Mouse (Mus musculus) liver, postnatal 0 days (tissue): ENCODE results near the gene Ttc27. TPM values are rescaled to one million over a fixed set of nuclear protein-coding genes. Genes with fewer than 3 reads are reported as not detected.

Experiments used
- ATAC-seq: fragments of 200-750 bp; cut with Nextera tagmentation; 2 replicates; pipeline ENCODE4 v1.8.0; 2017; ENCODE audit warnings: mild to moderate bottlenecking, moderate library complexity
- DNase-seq: peaks from one replicate; pipeline ENCODE4 v3.0.0-alpha.2; 2016
- H3K27ac ChIP-seq: fragments of 300-500 bp; sonication (generic); 2 replicates; pipeline ENCODE4 v1.5.1; 2014; ENCODE audit warnings: antibody characterized with exemption, moderate library complexity, mild to moderate bottlenecking, low read depth
- H3K27me3 ChIP-seq: fragments of 300-500 bp; sonication (generic); 2 replicates; pipeline ENCODE4 v1.6.1; 2014; ENCODE audit warnings: low read length, control low read depth, mixed read lengths; ENCODE audit not compliant: insufficient read depth
- H3K36me3 ChIP-seq: fragments of 300-500 bp; sonication (generic); replicated peaks from 2 replicates; pipeline ENCODE4 v1.6.1; 2014; ENCODE audit warnings: mild to moderate bottlenecking, control low read depth, low read length, moderate library complexity, mixed read lengths; ENCODE audit not compliant: insufficient read depth
- H3K4me1 ChIP-seq: fragments of 300-500 bp; sonication (generic); 2 replicates; pipeline ENCODE4 v1.6.1; 2014; ENCODE audit warnings: antibody characterized with exemption, mild to moderate bottlenecking, control low read depth; ENCODE audit not compliant: insufficient read depth
- H3K4me2 ChIP-seq: fragments of 300-500 bp; sonication (generic); 2 replicates; pipeline ENCODE4 v1.6.1; 2014; ENCODE audit warnings: low read depth, mild to moderate bottlenecking, low read length, moderate library complexity, mixed read lengths
- H3K4me3 ChIP-seq: fragments of 300-500 bp; sonication (generic); 2 replicates; pipeline ENCODE4 v1.5.1; 2014; ENCODE audit warnings: low read depth, low read length
- H3K9ac ChIP-seq: fragments of 300-500 bp; sonication (generic); replicated peaks from 2 replicates; pipeline ENCODE4 v1.6.1; 2014; ENCODE audit warnings: mild to moderate bottlenecking, moderate library complexity
- H3K9me3 ChIP-seq: fragments of 300-500 bp; sonication (generic); 2 replicates; pipeline ENCODE4 v1.6.1; 2016; ENCODE audit warnings: mild to moderate bottlenecking, control low read depth, low read length, mixed read lengths
- CTCF ChIP-seq: sonication (generic); IDR thresholded peaks from 2 replicates; pipeline ENCODE4 v1.5.1; 2016; ENCODE audit warnings: antibody characterized with exemption, low read depth
- EP300 ChIP-seq: IDR thresholded peaks from 2 replicates; pipeline ENCODE4 v1.6.1; 2016; ENCODE audit warnings: antibody characterized with exemption, low read depth, mild to moderate bottlenecking
- WGBS: fragments of 180-500 bp; shearing (Covaris S2); extraction: QIAGEN DNeasy Blood & Tissue Kit; methylation state at CpG from one replicate; pipeline ENCODE4 v1.1.7; 2014; ENCODE audit not compliant: insufficient replicate concordance; 5-methylcytosine and 5-hydroxymethylcytosine counted together
- polyA plus RNA-seq: library from polyadenylated mRNA; unstranded; fragments of >200 nt; fragmentation: Nextera tagmentation; extraction: Ambion mirVana; gene quantifications from 2 replicates; pipeline ENCODE4 v1.2.1, GENCODE M21; 2015

Ttc27 gene
- polyA plus RNA-seq, 1 experiment from 2014 or later: 6.0 TPM

DNA sequence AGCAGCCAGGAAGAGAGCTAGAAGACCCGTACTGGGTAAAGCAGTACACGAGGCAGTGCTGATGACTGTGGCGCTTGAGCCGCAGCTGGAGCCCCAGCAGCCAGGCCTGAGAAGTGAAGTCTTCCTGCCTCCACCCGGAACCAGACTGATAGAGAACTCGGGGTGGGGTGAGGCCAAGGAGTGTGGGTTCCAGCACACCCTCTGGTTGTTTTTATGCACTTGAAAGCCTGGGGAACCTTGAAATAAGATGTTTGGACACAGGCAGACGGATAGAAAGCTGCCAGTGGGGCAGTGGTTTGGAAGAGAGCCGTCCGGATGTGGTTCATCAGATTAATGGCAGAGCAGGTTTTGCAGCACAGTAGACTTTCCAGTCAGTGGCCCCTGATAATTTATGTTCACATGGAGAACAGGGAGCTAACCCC is 51.9 kb downstream of the Ttc27 start:
- no peaks in the 10 kb centered on the region for H3K27me3 ChIP-seq
- H3K9me3 ChIP-seq: no peaks in the 10 kb centered on the region
- H3K36me3 ChIP-seq: no peaks in the 10 kb centered on the region
- H3K4me2 ChIP-seq: no peak overlapping the region
- ATAC-seq (no peak), DNase-seq (no peak)
- no peaks in the 10 kb centered on the region for H3K4me1 ChIP-seq
- 67% methylated on average over 9 of the region's 9 CpGs for WGBS
- no peak for TF ChIP-seq CTCF
- TF ChIP-seq EP300: no peak
- H3K27ac ChIP-seq: no peak overlapping the region
- no peak overlapping the region for H3K4me3 ChIP-seq
- H3K9ac ChIP-seq: no peak overlapping the region

DNA sequence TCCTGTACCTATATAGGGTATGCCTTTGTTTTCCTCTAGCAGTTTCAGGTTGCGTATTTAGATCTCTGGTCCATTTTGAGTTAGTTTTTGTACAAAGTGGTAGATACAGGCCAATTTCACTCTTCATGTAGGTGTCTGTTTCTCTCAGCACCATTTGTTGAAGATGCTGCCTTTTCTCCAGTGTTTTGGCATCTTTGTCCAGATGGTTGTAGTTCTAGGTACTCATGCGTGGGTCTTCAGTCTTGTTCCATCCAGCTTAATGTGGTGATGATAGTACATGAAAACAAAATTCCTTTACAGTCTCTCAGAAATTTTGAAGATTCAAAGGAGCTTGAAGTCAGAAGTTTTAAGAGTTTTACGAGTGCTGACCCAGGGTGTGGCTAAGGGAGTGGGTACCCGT is 54.8 kb downstream of the Ttc27 start:
- no peak for TF ChIP-seq EP300
- TF ChIP-seq CTCF: no peak
- WGBS: 84% methylated on average over 4 of the region's 4 CpGs
- no peak overlapping the region for H3K27ac ChIP-seq
- H3K4me2 ChIP-seq: no peak overlapping the region
- DNase-seq: no peak
- no peak for ATAC-seq
- no peaks in the 10 kb centered on the region for H3K27me3 ChIP-seq
- H3K36me3 ChIP-seq: no peaks in the 10 kb centered on the region
- H3K9ac ChIP-seq: no peak overlapping the region
- no peak overlapping the region for H3K4me3 ChIP-seq
- H3K9me3 ChIP-seq: no peaks in the 10 kb centered on the region
- no peaks in the 10 kb centered on the region for H3K4me1 ChIP-seq

DNA sequence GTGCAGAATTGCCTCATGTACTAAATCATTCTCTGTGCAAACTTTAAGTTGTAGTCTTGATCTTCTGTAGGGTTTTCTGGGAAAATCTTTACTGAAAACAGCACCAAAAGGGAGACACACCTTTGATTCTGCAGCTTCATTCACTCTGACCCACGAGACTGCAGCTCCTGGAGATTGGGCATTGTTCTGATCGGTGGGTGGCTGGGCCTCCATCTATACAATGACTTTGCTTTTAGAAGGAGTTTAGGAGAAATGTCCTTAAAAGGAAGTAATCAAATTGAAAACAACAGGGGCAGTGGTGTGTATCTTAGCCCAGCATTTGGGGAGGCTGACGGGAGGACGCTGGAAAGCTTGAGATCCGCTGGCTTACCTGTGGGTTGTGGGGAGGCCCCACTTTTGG is 56.0 kb downstream of the Ttc27 start:
- no peak for ATAC-seq
- TF ChIP-seq CTCF: no peak
- TF ChIP-seq EP300: no peak
- no peak for DNase-seq
- WGBS: 85% methylated on average over 5 of the region's 5 CpGs
- Histone ChIP-seq H3K4me1 (no peaks in the 10 kb centered on the region), H3K4me2 (no peak overlapping the region), H3K9me3 (no peaks in the 10 kb centered on the region), H3K4me3 (no peak overlapping the region), H3K27ac (no peak overlapping the region), H3K27me3 (no peaks in the 10 kb centered on the region), H3K9ac (no peak overlapping the region), H3K36me3 (no peaks in the 10 kb centered on the region)

DNA sequence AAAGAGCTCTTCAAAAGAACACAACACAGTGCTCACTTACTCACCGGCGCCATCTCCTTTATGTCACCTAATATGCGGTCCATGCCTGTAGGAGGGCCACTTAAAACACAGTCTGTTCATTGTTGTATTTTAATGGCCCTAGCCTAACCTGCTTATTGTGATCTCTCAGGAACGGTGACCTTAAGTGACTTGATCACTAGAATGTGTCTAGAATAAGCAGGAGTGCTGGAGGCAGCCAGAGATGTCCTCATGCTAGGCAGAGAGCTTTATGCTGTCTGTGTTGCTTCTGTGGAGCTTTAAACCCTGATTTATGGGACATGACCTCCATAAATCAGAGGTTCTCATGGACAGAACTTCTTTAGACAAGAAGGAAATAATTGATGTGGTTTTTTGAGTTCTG is 62.6 kb downstream of the Ttc27 start:
- Histone ChIP-seq H3K9me3 (no peaks in the 10 kb centered on the region), H3K27me3 (no peaks in the 10 kb centered on the region), H3K9ac (no peak overlapping the region), H3K27ac (no peak overlapping the region), H3K4me2 (no peak overlapping the region), H3K4me1 (no peaks in the 10 kb centered on the region), H3K4me3 (no peak overlapping the region), H3K36me3 (no peaks in the 10 kb centered on the region)
- ATAC-seq (no peak), DNase-seq (no peak)
- 87% methylated on average over 4 of the region's 4 CpGs for WGBS
- no peak for TF ChIP-seq CTCF
- TF ChIP-seq EP300: no peak

DNA sequence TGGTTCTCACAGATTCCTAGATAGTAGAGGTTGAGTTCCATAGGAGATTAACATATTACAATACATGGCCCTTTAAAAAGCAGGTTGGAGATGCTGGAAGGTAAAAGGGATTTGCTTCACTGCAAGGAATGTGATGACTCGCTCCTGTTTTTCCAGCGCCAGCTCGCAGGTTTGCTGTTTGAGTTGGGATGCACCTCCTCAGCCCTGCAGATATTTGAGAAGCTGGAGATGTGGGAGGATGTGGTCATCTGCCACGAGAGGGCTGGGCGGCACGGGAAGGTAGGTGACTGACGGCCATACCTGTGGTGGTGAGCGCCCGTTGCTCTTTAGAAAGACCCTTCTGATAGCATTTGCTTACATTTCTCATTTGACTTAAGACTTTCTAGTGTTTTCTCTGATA is 63.1 kb downstream of the Ttc27 start:
- no peaks in the 10 kb centered on the region for H3K4me1 ChIP-seq
- H3K4me2 ChIP-seq: no peak overlapping the region
- no peak overlapping the region for H3K9ac ChIP-seq
- H3K27ac ChIP-seq: no peak overlapping the region
- no peak overlapping the region for H3K4me3 ChIP-seq
- no peaks in the 10 kb centered on the region for H3K9me3 ChIP-seq
- no peak for ATAC-seq
- no peak for DNase-seq
- 84% methylated on average over 9 of the region's 9 CpGs for WGBS
- no peaks in the 10 kb centered on the region for H3K27me3 ChIP-seq
- H3K36me3 ChIP-seq: no peaks in the 10 kb centered on the region
- TF ChIP-seq CTCF (no peak), EP300 (no peak)

DNA sequence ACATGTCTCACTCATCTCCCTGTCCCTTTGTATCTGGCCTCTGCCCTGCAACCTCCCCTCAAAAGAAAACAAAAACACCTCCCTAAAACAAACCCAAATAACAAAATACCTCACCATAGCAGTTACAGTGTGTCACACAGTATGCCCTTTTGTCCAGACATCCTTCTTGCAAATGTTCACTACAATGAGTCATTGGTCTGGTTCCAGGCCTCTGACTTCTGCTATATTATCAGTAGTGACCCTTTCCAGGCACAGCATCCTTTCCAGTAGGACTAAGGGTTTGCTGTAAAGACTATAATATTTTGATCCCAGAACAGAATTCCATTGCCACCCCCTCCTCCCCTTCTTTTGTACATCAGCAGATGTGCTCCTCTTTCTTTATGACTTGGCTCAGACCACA is 64.4 kb downstream of the Ttc27 start:
- Histone ChIP-seq H3K27ac (no peak overlapping the region), H3K9me3 (no peaks in the 10 kb centered on the region), H3K9ac (no peak overlapping the region), H3K4me3 (no peak overlapping the region), H3K4me1 (no peaks in the 10 kb centered on the region), H3K4me2 (no peak overlapping the region), H3K36me3 (no peaks in the 10 kb centered on the region), H3K27me3 (no peaks in the 10 kb centered on the region)
- TF ChIP-seq EP300: no peak
- no peak for TF ChIP-seq CTCF
- ATAC-seq (no peak), DNase-seq (no peak)

DNA sequence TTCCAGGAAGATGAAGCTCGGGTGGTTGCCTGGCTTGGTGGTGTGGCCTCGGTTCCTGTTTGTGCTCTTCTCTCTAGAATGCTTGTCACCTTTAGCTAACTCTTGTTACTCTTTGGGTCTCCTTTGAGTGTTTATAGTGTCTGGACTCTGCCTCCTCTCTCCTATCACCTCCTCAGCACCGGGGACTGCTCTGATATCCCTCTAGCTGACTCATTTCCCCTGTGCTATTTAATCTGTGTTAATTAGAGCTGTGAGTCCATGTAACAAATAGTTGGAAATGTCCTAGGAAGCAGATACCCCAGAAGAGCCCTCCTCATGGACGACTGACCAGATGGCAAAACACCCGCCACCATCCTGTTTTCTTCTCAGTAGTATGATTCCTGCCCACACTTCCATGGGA is 68.1 kb downstream of the Ttc27 start:
- H3K4me2 ChIP-seq: no peak overlapping the region
- H3K9me3 ChIP-seq: no peaks in the 10 kb centered on the region
- no peaks in the 10 kb centered on the region for H3K4me1 ChIP-seq
- no peak overlapping the region for H3K4me3 ChIP-seq
- H3K27ac ChIP-seq: no peak overlapping the region
- DNase-seq (no peak), ATAC-seq (no peak)
- WGBS: 57% methylated on average over 5 of the region's 5 CpGs
- H3K27me3 ChIP-seq: no peaks in the 10 kb centered on the region
- TF ChIP-seq EP300 (no peak), CTCF (no peak)
- H3K9ac ChIP-seq: no peak overlapping the region
- H3K36me3 ChIP-seq: no peaks in the 10 kb centered on the region
